Mouse (Mus musculus) frontal cortex, adult 2 months (tissue): ENCODE measurements around the gene Wt1. TPM values are rescaled to one million over a fixed set of nuclear protein-coding genes. Genes with fewer than 3 reads are reported as not detected.
A peak's percentile ranks its signal among the peaks of the same experiment; 100 is the strongest.

Experiments
- DNase-seq, 2 experiments: peaks; one replicate each; pipeline ENCODE4 v3.0.0; 2022; ENCODE audit warnings: low spot score in 1 of 2; ENCODE audit errors: extremely low spot score in 1 of 2
- polyA plus RNA-seq: library from polyadenylated mRNA; depleted of rRNA; stranded (reverse); fragments of >200 nt; gene quantifications from 2 replicates; pipeline ENCODE4 v1.2.3, GENCODE M21; 2012; rRNA removed

The Wt1 gene
- 0.20 and 0.34 TPM in 2 replicates for polyA plus RNA-seq

- DNase-seq, result no peak
Measured at GRCm38 (mm10) chr2:105126279-105126678, at the start of gene Wt1. TSS of gene Wt1 (plus strand) at chr2:105126529.

- no peak for DNase-seq
Measured at GRCm38 (mm10) chr2:105077151-105077550, 49.2 kb upstream of the Wt1 start.

DNA sequence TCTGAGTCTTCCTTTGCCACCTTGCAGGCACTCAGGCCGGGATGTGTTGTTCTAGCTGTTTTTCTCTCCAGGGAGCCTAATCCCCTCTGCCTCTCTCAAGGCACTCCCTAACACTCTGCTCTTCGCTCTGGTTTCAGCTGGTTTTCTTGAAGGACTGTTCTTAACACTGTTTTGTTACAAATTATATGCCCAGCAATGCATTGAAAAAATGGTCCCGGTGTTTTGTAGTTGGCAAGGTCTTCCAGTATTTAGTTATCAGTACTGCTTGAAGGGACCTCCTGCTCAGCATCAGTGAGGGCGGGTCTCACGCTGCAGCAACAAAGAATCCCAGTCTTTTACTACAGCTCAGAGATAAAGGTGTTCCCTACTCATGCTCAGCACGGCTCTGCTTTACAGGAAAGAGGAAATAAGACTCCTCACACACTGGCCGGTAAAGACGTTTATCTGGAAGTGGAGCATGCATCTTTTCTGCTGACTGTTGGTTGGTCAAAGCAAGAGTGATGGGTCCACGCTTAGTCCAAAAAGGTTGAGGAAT lies 44.0 kb upstream of the Wt1 start:
- DNase-seq, result no peak

- no peak for DNase-seq
Measured at GRCm38 (mm10) chr2:105084035-105084434, 42.3 kb upstream of the Wt1 start.

- no peak for DNase-seq
Measured at GRCm38 (mm10) chr2:105086081-105086480, 40.2 kb upstream of the Wt1 start.

DNA sequence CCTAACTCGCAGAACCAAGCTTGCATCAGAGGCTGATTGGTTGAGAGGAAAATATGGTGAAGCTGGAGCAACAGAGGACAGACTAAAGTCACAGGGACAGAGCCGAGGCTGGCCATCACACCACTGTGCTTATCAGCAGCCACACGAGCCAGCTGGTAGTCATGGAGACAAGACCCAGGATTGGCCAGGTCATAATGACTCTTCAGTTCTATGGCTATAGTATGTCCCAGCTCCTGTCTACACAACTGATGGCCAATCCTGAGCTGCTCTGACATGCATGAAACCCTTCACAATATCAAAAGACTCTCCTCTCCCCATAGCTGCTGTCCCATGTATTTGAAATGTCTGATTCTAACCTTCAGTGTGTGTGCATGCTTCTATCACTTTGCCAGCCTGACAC lies 38.3 kb upstream of the Wt1 start:
- no peak for DNase-seq

GRCm38 (mm10) chr2:105089083-105089482 lies 37.2 kb upstream of the Wt1 start:
- no peak for DNase-seq

GRCm38 (mm10) chr2:105089581-105090508 lies 36.5 kb upstream of the Wt1 start:
- DNase-seq, result peak in 1 of 2 experiments; percentile 53

DNA sequence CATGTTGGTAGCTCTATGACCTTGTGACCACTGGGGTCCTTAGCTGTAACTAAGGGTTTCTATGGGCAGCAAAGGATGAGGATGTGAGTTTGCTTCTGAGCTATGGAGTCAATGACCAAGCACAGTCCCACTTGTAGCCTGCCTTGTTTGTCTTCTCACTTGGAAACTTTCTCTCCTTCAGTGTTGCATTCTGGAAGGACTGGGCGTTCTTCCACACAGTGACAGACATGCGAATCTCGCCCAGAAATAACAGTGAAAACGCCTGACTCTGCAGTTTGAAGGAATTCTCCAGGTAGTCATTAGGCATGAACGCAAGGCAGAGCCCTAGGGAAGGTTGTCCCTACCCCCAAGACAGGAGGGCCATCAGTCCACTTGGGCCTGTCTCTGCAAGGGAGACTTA lies 35.3 kb upstream of the Wt1 start:
- DNase-seq, result no peak

DNA sequence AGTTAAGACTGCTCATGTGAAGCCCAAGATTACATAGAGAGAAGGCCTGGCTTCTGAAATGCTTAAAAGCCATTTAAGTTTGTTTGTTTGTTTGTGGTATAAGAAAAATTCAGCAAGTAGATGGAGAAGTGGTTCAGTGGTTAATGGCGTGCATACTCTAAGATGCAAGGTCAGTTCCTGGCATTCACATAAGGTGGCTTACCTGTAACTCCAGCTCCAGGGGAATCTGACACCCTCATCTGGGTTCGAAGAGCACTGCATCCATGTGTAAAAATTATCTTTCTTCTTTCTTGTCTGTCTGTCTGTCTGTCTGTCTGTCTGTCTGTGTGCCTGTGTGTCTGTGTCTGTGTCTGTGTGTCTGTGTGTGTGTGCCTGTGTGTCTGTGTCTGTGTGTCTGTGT lies 34.6 kb upstream of the Wt1 start, which contains the start of gene Gm11060:
TSS of gene Gm11060 (plus strand) at position 301 of the 400 bp plus-strand sequence.
- DNase-seq, result no peak

DNA sequence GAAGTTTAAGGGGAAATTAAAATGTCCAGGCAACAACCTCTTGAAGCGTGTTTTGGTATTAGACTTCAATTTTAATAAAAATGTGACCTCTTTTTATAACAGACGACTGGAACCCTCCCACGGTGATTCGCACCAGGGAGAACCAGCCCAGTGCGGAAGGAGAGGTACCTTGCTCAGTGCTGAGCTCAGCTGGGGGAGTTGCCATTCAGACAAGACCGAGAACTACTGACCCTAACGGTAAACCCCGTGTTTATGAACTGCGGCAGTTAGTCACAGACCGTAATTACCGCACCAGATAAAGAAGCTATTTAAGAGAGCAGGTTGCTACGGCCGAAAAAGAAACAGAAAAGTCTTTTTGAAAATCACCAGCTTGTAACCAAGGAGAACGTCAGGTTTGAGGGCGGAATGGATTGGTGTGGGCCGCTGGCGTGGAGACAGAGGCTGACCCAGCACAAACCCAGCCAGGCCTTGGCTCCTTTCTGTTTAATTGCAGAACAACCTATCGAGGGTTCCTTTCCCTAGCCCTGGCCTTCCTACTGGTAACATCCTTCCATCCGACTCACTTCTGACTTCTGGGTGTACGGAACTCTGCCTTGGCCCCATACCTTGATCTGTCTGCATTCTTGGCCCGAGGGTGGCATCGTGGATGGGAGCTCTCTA lies 28.9 kb upstream of the Wt1 start:
- peak in 1 of 2 experiments; percentile 5 for DNase-seq

DNA sequence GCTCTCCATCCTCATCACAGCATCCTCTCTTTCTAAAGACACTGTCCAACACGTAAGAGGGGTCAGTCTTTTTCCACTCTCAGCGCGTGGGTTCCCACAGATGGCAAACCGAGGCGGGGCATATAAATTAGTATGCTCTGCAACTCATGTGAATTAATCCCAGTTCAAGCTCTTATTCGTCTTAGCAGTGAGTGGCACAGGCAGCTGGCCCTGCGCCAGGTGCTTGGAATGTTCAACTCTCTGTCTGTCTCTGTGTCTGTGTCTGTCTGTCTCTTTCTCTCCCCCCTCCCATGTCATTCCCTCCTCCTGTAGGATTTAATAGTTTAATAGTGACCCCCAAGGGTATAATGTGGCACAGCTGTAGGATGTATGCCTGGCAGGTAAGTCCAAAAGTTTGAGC lies 26.9 kb upstream of the Wt1 start:
- DNase-seq, result no peak

DNA sequence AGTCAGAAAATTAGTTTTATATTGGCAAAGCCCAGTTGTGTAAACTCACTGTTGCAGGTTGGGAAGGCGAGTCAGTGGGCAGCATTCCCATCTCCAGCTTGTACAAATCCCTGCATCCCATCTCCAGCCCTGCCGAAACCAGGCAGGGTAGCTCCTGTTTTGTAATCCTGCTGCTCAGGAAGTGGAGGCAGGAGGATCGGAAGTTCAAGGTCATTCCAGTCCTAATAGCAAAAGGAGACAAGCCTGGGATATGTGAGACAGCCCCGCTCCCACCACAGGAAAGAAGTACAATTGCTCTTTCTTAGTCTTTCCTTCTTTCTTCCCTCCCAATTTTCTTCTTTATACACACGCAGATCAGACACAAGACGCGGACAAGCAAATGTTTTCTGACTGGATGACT lies 25.8 kb upstream of the Wt1 start:
- no peak for DNase-seq

DNA sequence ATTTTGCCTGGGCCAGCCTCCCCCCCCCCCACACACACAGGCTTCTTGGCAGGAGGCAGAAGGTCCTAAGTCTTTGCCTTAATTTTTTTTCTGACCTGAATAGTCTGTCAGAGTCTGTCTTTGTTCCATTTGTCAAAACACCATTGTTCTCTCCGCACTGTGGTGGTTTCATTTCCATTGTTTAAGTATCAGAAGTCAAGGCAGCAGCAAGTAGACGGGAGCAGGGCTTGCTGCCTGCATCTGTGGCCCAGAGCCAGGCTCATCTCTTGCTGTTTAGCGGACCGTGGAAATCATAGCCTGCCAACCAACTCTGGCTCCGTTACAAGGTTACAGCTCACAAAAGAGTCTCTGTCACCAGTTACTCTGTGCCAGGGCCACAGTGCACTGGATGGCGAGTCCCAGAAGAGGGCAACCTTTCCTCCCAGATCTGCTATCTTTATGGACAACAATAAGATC lies 17.6 kb upstream of the Wt1 start:
- peak; percentile 55 to 80 for DNase-seq

GRCm38 (mm10) chr2:105114074-105114473 lies 12.3 kb upstream of the Wt1 start:
- no peak for DNase-seq

GRCm38 (mm10) chr2:105117669-105118068 lies 8.7 kb upstream of the Wt1 start:
- DNase-seq, result no peak

DNA sequence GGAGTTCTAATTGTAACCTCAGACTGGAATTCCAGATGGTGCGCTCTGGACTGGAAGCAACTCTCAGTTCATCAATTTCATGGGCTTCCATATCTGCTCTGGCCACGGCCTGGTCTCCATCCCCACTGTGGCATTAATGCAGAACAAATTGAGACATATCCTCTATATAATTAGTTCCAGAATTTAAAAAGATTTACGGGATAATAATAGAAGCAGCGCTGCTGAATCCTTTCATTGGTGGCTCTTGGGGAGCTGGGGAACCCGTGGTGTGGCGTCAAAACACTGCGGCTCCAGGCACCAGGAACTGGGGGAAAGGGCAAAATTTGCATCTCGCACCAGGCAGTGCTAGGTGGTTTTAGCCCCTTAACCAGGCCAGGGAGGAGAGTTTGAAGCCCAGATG lies 4.1 kb upstream of the Wt1 start:
- DNase-seq, result no peak

GRCm38 (mm10) chr2:105122886-105123285 lies 3.4 kb upstream of the Wt1 start:
- no peak for DNase-seq

DNA sequence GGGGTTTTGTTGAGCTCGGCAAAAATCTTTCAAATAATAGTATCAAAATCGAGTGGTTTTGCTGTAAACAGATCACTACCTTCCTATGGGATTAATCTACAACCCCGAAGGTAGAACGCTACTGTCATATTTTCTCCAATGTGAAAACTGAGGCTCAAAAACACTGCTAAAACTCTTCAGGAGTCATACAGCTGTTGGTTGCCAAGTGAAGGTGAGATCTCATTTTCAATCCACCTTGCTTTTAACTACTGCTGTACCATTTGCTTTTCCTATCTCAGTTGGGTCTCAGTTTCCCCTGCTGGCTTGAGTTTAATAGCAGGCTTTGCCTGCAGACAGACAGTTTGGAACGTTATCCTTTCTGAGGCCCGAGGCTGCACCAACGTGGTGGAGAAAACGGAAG lies 2.9 kb upstream of the Wt1 start:
- DNase-seq, result no peak

DNA sequence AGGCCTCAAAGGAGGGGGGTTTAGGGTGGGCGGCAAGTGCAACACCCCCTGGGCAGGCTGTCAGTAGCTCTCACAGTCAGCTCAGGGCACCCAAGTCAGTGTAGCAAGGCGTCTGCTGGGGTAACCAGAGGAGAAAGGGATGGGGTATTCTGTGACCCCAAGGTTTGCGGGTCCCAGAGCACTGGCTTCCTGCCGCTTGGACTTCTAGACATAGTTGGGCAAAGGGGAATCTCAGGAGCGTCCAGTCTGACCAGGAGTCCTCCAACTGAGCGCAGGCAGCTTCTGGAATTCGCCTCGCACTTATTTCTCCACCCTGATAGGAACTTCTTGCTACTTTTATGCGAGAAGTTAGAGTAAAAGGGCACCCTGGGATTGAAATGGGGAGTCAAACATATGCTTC lies 2.4 kb upstream of the Wt1 start:
- no peak for DNase-seq

DNA sequence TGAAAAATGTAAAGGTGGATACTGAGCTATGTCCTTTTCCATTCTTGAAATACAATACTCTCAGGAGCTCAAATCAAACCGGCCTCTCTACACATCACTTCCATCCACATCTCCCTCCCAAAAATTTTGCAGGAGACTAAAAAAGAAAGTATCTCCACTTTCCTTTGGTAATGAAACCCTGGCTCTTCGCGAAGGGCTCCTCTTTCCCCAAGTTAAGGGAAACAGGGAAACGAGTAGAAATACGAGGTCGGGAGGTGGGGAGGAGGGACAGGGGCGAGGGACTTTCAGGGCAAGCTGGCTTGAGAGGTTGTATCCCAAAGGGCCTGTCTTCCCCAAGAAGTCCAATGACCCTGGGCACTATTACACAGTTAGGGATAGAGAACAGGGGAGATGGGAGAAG lies 1.9 kb upstream of the Wt1 start:
- no peak for DNase-seq
